Mouse (Mus musculus): ENCODE measurements around the gene Ctdspl. TPM values are rescaled to one million over a fixed set of nuclear protein-coding genes. Genes with fewer than 3 reads are reported as not detected.

The Ctdspl gene
- total RNA-seq, 4 experiments from 2014 or later, result 2.0 to 4.7 (median 3.1) TPM

GRCm38 (mm10) chr9:119060701-119061100, 134.4 kb downstream of the Ctdspl start:
- DNase-seq (ENCODE audit: low spot score in 2 of 2), result no peak

- no peak for DNase-seq (ENCODE audit: low spot score in 2 of 2)
These were observed 136.9 kb downstream of the Ctdspl start for GRCm38 (mm10) chr9:119063036-119063644.

GRCm38 (mm10) chr9:119064296-119064695, 138.0 kb downstream of the Ctdspl start:
- no peak for DNase-seq (ENCODE audit: low spot score in 2 of 2)

- peak; percentile 67 to 69 for DNase-seq (ENCODE audit: low spot score in 2 of 2)
These were observed 141.3 kb downstream of the Ctdspl start for GRCm38 (mm10) chr9:119067601-119068000.

GRCm38 (mm10) chr9:119068266-119068665, 142.0 kb downstream of the Ctdspl start:
- DNase-seq (ENCODE audit: low spot score in 2 of 2), result no peak

- no peak for DNase-seq (ENCODE audit: low spot score in 2 of 2)
These were observed 144.0 kb downstream of the Ctdspl start for GRCm38 (mm10) chr9:119070173-119070825.

GRCm38 (mm10) chr9:119071786-119072185, 145.5 kb downstream of the Ctdspl start:
- no peak for DNase-seq (ENCODE audit: low spot score in 2 of 2)

GRCm38 (mm10) chr9:119073184-119073895, 147.1 kb downstream of the Ctdspl start:
- no peak for DNase-seq (ENCODE audit: low spot score in 2 of 2)

GRCm38 (mm10) chr9:119075685-119076084, 149.4 kb downstream of the Ctdspl start:
- no peak for DNase-seq (ENCODE audit: low spot score in 2 of 2)

- no peak for DNase-seq (ENCODE audit: low spot score in 2 of 2)
These were observed 153.9 kb downstream of the Ctdspl start for GRCm38 (mm10) chr9:119080040-119080675.

- no peak for DNase-seq (ENCODE audit: low spot score in 2 of 2)
These were observed 155.8 kb downstream of the Ctdspl start for GRCm38 (mm10) chr9:119082039-119082438.

- DNase-seq (ENCODE audit: low spot score in 2 of 2), result no peak
These were observed 156.6 kb downstream of the Ctdspl start for GRCm38 (mm10) chr9:119082656-119083430.

GRCm38 (mm10) chr9:119083966-119084365, 157.7 kb downstream of the Ctdspl start:
- no peak for DNase-seq (ENCODE audit: low spot score in 2 of 2)

GRCm38 (mm10) chr9:119086451-119086850, 160.2 kb downstream of the Ctdspl start:
- DNase-seq (ENCODE audit: low spot score in 2 of 2), result no peak

- no peak for DNase-seq (ENCODE audit: low spot score in 2 of 2)
These were observed 161.1 kb downstream of the Ctdspl start for GRCm38 (mm10) chr9:119087309-119087708.

GRCm38 (mm10) chr9:119088148-119088801, 162.0 kb downstream of the Ctdspl start:
- DNase-seq (ENCODE audit: low spot score in 2 of 2), result peak; percentile 84 to 85

GRCm38 (mm10) chr9:119089437-119089836, 163.2 kb downstream of the Ctdspl start:
- DNase-seq (ENCODE audit: low spot score in 2 of 2), result no peak

GRCm38 (mm10) chr9:119090462-119090861, 164.2 kb downstream of the Ctdspl start:
- no peak for DNase-seq (ENCODE audit: low spot score in 2 of 2)

GRCm38 (mm10) chr9:119091581-119092310, 165.5 kb downstream of the Ctdspl start:
- no peak for DNase-seq (ENCODE audit: low spot score in 2 of 2)
